Mouse (Mus musculus) MEL (cell line): ENCODE measurements around the gene 1700001O22Rik. TPM values are rescaled to one million over a fixed set of nuclear protein-coding genes. Genes with fewer than 3 reads are reported as not detected.

Source experiments
- DNase-seq: peaks from one replicate; pipeline ENCODE4 v3.0.0; 2011; ENCODE audit warnings: low read depth, low spot score
- H3K27ac ChIP-seq: 2 replicates; pipeline ENCODE4 v1.5.1; 2012; ENCODE audit warnings: low read depth, mild to moderate bottlenecking, control low read depth, low read length, moderate library complexity; ENCODE audit not compliant: control insufficient read depth
- H3K27me3 ChIP-seq, 2 experiments: fragments of 150-350 bp in 1 of 2; sonication (generic) in 1 of 2; 2 replicates each; pipeline ENCODE4 v1.6.1; 2012; ENCODE audit warnings: low read length in 2 of 2, mild to moderate bottlenecking in 2 of 2, improper control_type of control experiment in 1 of 2, moderate library complexity in 1 of 2; ENCODE audit not compliant: insufficient read depth in 2 of 2, control insufficient read depth in 1 of 2
- H3K36me3 ChIP-seq, 2 experiments: 2 replicates each; pipeline ENCODE4 v1.6.1; 2012 to 2014; ENCODE audit warnings: low read length in 2 of 2, improper control_type of control experiment in 1 of 2, inconsistent platforms in 1 of 2, mild to moderate bottlenecking in 1 of 2; ENCODE audit not compliant: insufficient read depth in 2 of 2, control insufficient read depth in 1 of 2
- H3K4me1 ChIP-seq, 2 experiments: fragments of 150-350 bp in 1 of 2; sonication (generic) in 1 of 2; 2 replicates each; pipeline ENCODE4 v1.6.1; 2012; ENCODE audit warnings: low read length in 2 of 2, improper control_type of control experiment in 1 of 2, mild to moderate bottlenecking in 1 of 2; ENCODE audit not compliant: insufficient read depth in 2 of 2, control insufficient read depth in 1 of 2
- H3K4me3 ChIP-seq, 2 experiments: fragments of 150-350 bp in 1 of 2; sonication (generic) in 1 of 2; 2 replicates each; pipeline ENCODE4 v1.5.1; 2012; ENCODE audit warnings: low read depth in 2 of 2, low read length in 2 of 2, mild to moderate bottlenecking in 2 of 2, moderate library complexity in 2 of 2, control low read depth in 1 of 2, improper control_type of control experiment in 1 of 2; ENCODE audit not compliant: control insufficient read depth in 1 of 2, insufficient read depth in 1 of 2
- H3K79me2 ChIP-seq: 2 replicates; pipeline ENCODE4 v1.6.1; 2012; ENCODE audit warnings: mild to moderate bottlenecking, low read length, moderate library complexity; ENCODE audit not compliant: control insufficient read depth, poor library complexity, insufficient read depth
- H3K9ac ChIP-seq: 2 replicates; pipeline ENCODE4 v1.6.1; 2012; ENCODE audit warnings: low read depth, mild to moderate bottlenecking, control low read depth, low read length, moderate library complexity; ENCODE audit not compliant: control insufficient read depth, poor library complexity, severe bottlenecking
- H3K9me3 ChIP-seq: fragments of 150-350 bp; sonication (generic); replicated peaks from 2 replicates; pipeline ENCODE4 v1.6.1; 2012; ENCODE audit warnings: mild to moderate bottlenecking, low read length, improper control_type of control experiment, moderate library complexity; ENCODE audit not compliant: insufficient read depth
- BHLHE40 ChIP-seq: IDR thresholded peaks from 2 replicates; pipeline ENCODE4 v1.6.1; 2012; ENCODE audit warnings: low read depth, mild to moderate bottlenecking, inconsistent platforms, low read length, improper control_type of control experiment, borderline replicate concordance
- CHD1 ChIP-seq: IDR thresholded peaks from 2 replicates; pipeline ENCODE4 v1.6.1; 2012; ENCODE audit warnings: low read depth, mild to moderate bottlenecking, inconsistent platforms, low read length, improper control_type of control experiment
- ELF1 ChIP-seq: IDR thresholded peaks from 2 replicates; pipeline ENCODE4 v1.6.1; 2014; ENCODE audit warnings: low read depth, mild to moderate bottlenecking, inconsistent platforms, low read length, improper control_type of control experiment, moderate library complexity
- EP300 ChIP-seq, 2 experiments: IDR thresholded peaks; 2 replicates each; pipeline ENCODE4 v1.6.1; 2011; ENCODE audit warnings: improper control_type of control experiment in 2 of 2, low read length in 2 of 2, low read depth in 1 of 2, mild to moderate bottlenecking in 1 of 2
- ETS1 ChIP-seq: IDR thresholded peaks from 2 replicates; pipeline ENCODE4 v1.6.1; 2012; ENCODE audit warnings: low read depth, mild to moderate bottlenecking, inconsistent platforms, low read length, improper control_type of control experiment, moderate library complexity
- JUND ChIP-seq: IDR thresholded peaks from 2 replicates; pipeline ENCODE4 v1.6.1; 2011; ENCODE audit warnings: low read depth, mild to moderate bottlenecking, improper control_type of control experiment, low read length
- KAT2A ChIP-seq: conservative IDR thresholded peaks from 2 replicates; pipeline ENCODE4 v1.6.1; 2012; ENCODE audit warnings: low read depth, low read length, improper control_type of control experiment, inconsistent platforms
- MXI1 ChIP-seq: IDR thresholded peaks from 2 replicates; pipeline ENCODE4 v1.6.1; 2011; ENCODE audit warnings: mild to moderate bottlenecking, low read depth, low read length, improper control_type of control experiment
- MYC ChIP-seq: IDR thresholded peaks from 2 replicates; pipeline ENCODE4 v1.6.1; 2011; ENCODE audit warnings: low read depth, mild to moderate bottlenecking, low read length, improper control_type of control experiment, moderate library complexity
- POLR2A ChIP-seq, 2 experiments: IDR thresholded peaks; 2 replicates each; pipeline ENCODE4 v1.6.1; 2011 to 2012; ENCODE audit warnings: low read length in 2 of 2, mild to moderate bottlenecking in 2 of 2, control low read depth in 1 of 2, improper control_type of control experiment in 1 of 2, low read depth in 1 of 2, moderate library complexity in 1 of 2; ENCODE audit not compliant: control insufficient read depth in 1 of 2, insufficient read depth in 1 of 2, poor library complexity in 1 of 2
- POLR2AphosphoS2 ChIP-seq: IDR thresholded peaks from 2 replicates; pipeline ENCODE4 v1.6.1; 2011; ENCODE audit warnings: low read length, improper control_type of control experiment
- POLR2AphosphoS5 ChIP-seq: IDR thresholded peaks from 2 replicates; pipeline ENCODE4 v1.6.1; 2012; ENCODE audit warnings: low read depth, borderline replicate concordance, mild to moderate bottlenecking, inconsistent platforms, low read length, moderate library complexity, mixed read lengths
- RCOR1 ChIP-seq: IDR thresholded peaks from 2 replicates; pipeline ENCODE4 v1.6.1; 2012; ENCODE audit warnings: low read depth, mild to moderate bottlenecking, inconsistent platforms, low read length, improper control_type of control experiment
- TBP ChIP-seq: IDR thresholded peaks from 2 replicates; pipeline ENCODE4 v1.8.0; 2011; ENCODE audit warnings: low read depth, low read length, improper control_type of control experiment
- USF2 ChIP-seq, 2 experiments: IDR thresholded peaks; 2 replicates each; pipeline ENCODE4 v1.6.1; 2011 to 2012; ENCODE audit warnings: improper control_type of control experiment in 2 of 2, low read length in 2 of 2, borderline replicate concordance in 1 of 2, inconsistent platforms in 1 of 2, low read depth in 1 of 2, mild to moderate bottlenecking in 1 of 2; ENCODE audit not compliant: insufficient read depth in 1 of 2
- ZKSCAN1 ChIP-seq: IDR thresholded peaks from 2 replicates; pipeline ENCODE4 v1.6.1; 2012; ENCODE audit warnings: low read depth, mild to moderate bottlenecking, inconsistent platforms, low read length, improper control_type of control experiment, moderate library complexity
- ZNF384 ChIP-seq: IDR thresholded peaks from 2 replicates; pipeline ENCODE4 v1.6.1; 2012; ENCODE audit warnings: low read depth, mild to moderate bottlenecking, inconsistent platforms, low read length, improper control_type of control experiment
- polyA plus RNA-seq, 2 experiments: library from polyadenylated mRNA; stranded (reverse) in 1 of 2; unstranded in 1 of 2; fragments of >175 nt in 1 of 2; fragments of >200 nt in 1 of 2; gene quantifications; 2 replicates each; pipeline versions ENCODE4 v1.2.1 to v1.2.4; 2012; ENCODE audit warnings: low replicate concordance in 2 of 2, low read depth in 1 of 2; ENCODE audit not compliant: insufficient read length in 2 of 2, insufficient read depth in 1 of 2, missing spikeins in 1 of 2
- total RNA-seq: library from RNA; depleted of rRNA; stranded (reverse); fragments of 300-350 nt; gene quantifications from 2 replicates; pipeline ENCODE4 v1.2.3, GENCODE M21; 2012; rRNA removed

1700001O22Rik gene
- total and polyA plus RNA-seq, 3 experiments: 0.50 to 1.8 TPM; not detected in 1

DNA sequence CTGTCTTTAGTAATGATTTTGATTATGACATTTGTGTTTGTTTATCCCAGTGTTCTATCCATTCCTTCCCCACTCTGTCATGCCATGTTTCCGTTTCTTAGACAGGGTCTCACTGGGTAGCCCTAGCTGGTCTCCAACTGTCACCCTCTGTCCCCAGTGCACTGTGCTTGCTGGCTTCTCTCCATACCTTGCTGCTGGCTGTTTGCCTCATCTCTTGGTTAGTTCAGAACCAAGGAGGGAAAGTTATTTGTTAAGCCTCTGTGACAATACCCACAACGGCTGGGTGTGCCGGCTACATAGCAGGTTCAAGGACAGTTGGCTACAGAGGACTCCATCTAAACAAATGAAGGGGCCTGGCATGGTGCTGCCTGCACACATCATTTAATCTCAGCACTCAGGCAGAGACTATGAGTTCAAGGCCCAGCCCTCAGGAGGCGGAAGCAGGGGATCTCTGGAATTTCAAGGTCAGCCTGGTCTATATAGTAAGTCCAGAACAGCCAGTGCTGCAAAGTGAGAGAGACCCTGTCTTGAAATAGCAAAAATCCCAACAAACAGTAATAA lies 55.8 kb downstream of the 1700001O22Rik start:
- Histone ChIP-seq H3K4me3 (no peak overlapping the region), H3K36me3 (no peaks in the 10 kb centered on the region), H3K79me2 (no peaks in the 10 kb centered on the region), H3K27me3 (no peaks in the 10 kb centered on the region; a peak in 1 of 4 replicates), H3K4me1 (no peaks in the 10 kb centered on the region), H3K9ac (no peak overlapping the region), H3K9me3 (no peaks in the 10 kb centered on the region)
- no peak for DNase-seq
- no peak for TF ChIP-seq MXI1
- no peak for TF ChIP-seq ELF1
- no peak for TF ChIP-seq KAT2A
- TF ChIP-seq POLR2A (IDR thresholded peaks at IDR 0.05; ENCODE audit: control insufficient read depth in 1 of 2, insufficient read depth in 1 of 2, low read depth in 1 of 2, low read length in 2 of 2, poor library complexity in 1 of 2): no peak
- no peak for TF ChIP-seq JUND
- no peak for TF ChIP-seq BHLHE40
- no peak for TF ChIP-seq TBP
- no peak for TF ChIP-seq RCOR1
- TF ChIP-seq ZNF384: no peak
- TF ChIP-seq ZKSCAN1: no peak
- no peak for TF ChIP-seq EP300 (IDR thresholded peaks at IDR 0.05; ENCODE audit: low read depth in 1 of 2, low read length in 2 of 2)
- no peak for TF ChIP-seq CHD1
- no peak for TF ChIP-seq USF2 (IDR thresholded peaks at IDR 0.05; ENCODE audit: borderline replicate concordance in 1 of 2, insufficient read depth in 1 of 2, low read depth in 1 of 2, low read length in 2 of 2)
- no peak for TF ChIP-seq ETS1
- TF ChIP-seq POLR2AphosphoS5: no peak
- TF ChIP-seq MYC: no peak
- TF ChIP-seq POLR2AphosphoS2: no peak
- TF ChIP-seq, all 39 proteins: peak for 0
- no peak overlapping the region for H3K27ac ChIP-seq

Other genes starting within 250 kb of the 1700001O22Rik start
- gene Cstad, start 208.6 kb downstream of the 1700001O22Rik start, total RNA-seq: not detected in 2 replicates
- gene Cstad, start 208.6 kb downstream of the 1700001O22Rik start, polyA plus RNA-seq: not detected
- gene Ntmt1, start 4.2 kb upstream of the 1700001O22Rik start, total RNA-seq: 66.3 and 83.2 TPM in 2 replicates
- gene Ntmt1, start 4.2 kb upstream of the 1700001O22Rik start, polyA plus RNA-seq: 10 to 100 TPM in 1 of 2 experiments, not detected in 1; 58.9 TPM
- 38.5 and 50.1 TPM in 2 replicates for gene Asb6, start 26.7 kb upstream of the 1700001O22Rik start, total RNA-seq
- 10 to 100 TPM in 1 of 2 experiments, not detected in 1; 54.6 TPM for gene Asb6, start 26.7 kb upstream of the 1700001O22Rik start, polyA plus RNA-seq
- not detected in 2 replicates for gene Prrx2, start 31.3 kb upstream of the 1700001O22Rik start, total RNA-seq
- not detected for gene Prrx2, start 31.3 kb upstream of the 1700001O22Rik start, polyA plus RNA-seq
- gene Ptges, start 126.2 kb upstream of the 1700001O22Rik start, total RNA-seq: not detected in 2 replicates
- not detected for gene Ptges, start 126.2 kb upstream of the 1700001O22Rik start, polyA plus RNA-seq
- gene Tor1b, start 149.3 kb upstream of the 1700001O22Rik start, total RNA-seq: 26.1 and 36.9 TPM in 2 replicates
- 10 to 100 TPM; 33.0 to 55.6 TPM for gene Tor1b, start 149.3 kb upstream of the 1700001O22Rik start, polyA plus RNA-seq
- 45.8 and 55.6 TPM in 2 replicates for gene Tor1a, start 164.3 kb upstream of the 1700001O22Rik start, total RNA-seq
- gene Tor1a, start 164.3 kb upstream of the 1700001O22Rik start, polyA plus RNA-seq: 10 to 100 TPM in 1 of 2 experiments, not detected in 1; 60.1 TPM
- 36.8 and 39.6 TPM in 2 replicates for gene BC005624, start 178.5 kb upstream of the 1700001O22Rik start, total RNA-seq
- gene BC005624, start 178.5 kb upstream of the 1700001O22Rik start, polyA plus RNA-seq: 10 to 100 TPM in 1 of 2 experiments, not detected in 1; 63.0 TPM
- gene Usp20, start 178.6 kb upstream of the 1700001O22Rik start, total RNA-seq: 7.0 and 9.4 TPM in 2 replicates
- 10 to 100 TPM in 1 of 2 experiments, not detected in 1; 10.8 TPM for gene Usp20, start 178.6 kb upstream of the 1700001O22Rik start, polyA plus RNA-seq